Mouse (Mus musculus) Muller cell, postnatal 12 days (primary cell): Measurements from ENCODE around the gene Ctxn2.

Experiments used
- DNase-seq: peaks from one replicate; pipeline ENCODE4 v3.0.0-alpha.2; 2015; ENCODE audit errors: inconsistent ontology term

The Ctxn2 gene

DNA sequence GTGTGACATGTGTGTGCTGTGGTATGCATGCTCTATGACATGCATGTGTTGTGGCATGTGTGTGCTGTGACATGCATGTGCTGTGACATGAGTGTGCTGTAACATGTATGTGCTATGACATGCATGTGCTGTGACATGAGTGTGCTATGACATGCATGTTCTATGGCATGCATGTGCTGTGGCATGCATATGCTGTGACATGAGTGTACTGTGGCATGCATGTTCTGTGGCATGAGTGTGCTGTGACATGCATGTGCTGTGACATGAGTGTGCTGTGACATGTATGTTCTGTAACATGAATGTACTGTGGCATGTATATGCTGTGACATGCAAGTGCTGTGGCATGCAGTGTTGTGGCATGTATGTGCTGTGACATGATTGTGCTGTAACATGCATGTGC lies 56.4 kb downstream of the Ctxn2 start:
- no peak for DNase-seq

DNA sequence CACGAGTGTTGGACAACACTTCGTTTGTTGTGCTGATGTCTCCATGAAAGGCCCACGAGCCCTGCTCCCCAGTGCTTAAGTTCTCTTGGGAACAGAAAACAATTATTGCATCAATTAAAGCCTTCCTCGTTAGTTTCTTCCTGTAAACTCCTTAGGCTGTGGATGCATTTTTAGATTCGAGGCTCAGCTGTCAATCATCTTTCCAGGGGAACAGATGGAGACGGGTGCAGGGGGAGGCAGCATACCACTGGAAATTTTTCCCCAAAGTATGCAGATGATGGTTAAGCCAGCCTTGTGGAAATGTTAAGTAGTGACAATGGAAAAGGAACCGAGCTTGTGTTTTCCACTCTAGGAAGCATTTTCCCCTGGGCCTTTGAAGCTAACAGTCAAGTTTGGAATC lies 60.3 kb downstream of the Ctxn2 start:
- DNase-seq = no peak
